In the genomic region with DNA sequence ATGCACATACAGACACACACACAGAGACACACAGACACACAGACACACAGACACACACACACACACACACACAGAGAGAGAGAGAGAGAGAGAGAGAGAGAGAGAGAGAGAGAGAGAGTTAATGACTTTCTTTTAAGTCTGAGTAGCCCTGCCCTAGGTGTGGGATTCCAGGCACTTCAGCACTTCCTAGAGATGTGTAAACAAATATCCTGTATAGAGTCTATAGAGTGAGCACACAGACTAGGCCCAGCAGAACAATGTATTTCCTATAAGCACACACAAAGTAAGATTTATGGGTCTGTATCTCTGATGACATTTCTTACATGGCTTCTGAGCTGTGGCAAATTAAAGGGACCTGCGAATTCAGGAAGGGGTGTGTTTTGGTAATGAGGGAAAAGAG, we compare ENCODE assay signal across 21 mouse cellular contexts.
A peak's percentile ranks its signal among the peaks of the same experiment; 100 is the strongest.
DNase-seq lines count a peak whose midpoint lies in the region; ATAC-seq and TF ChIP-seq lines count a peak whose summit lies in the region.
"Had no signal": no experiment of that assay in that cellular context is flagged by ENCODE, and none has a peak within 500 bp of the region (broad histone marks: within the 10 kb centered on the region; RNA-seq: fewer than 3 reads in every experiment).

No protein-coding gene starts in this region.

- no peak overlapping the region for H3K9ac ChIP-seq in hindbrain, embryonic 14.5 days
- H3K9ac ChIP-seq in hindbrain, postnatal 0 days (replicated peaks; ENCODE audit: low read length): no peak overlapping the region
- no peak overlapping the region for H3K9ac ChIP-seq in neural tube, embryonic 13.5 days
- H3K9ac ChIP-seq in neural tube, embryonic 15.5 days (replicated peaks): no peak overlapping the region
- H3K9ac ChIP-seq: embryonic facial prominence, embryonic 13.5 days; embryonic facial prominence, embryonic 15.5 days; forebrain, embryonic 12.5 days had no signal

- H3K4me3 ChIP-seq in hindbrain, embryonic 14.5 days (replicated peaks; ENCODE audit: low read length): no peak overlapping the region
- H3K4me3 ChIP-seq in hindbrain, postnatal 0 days (ENCODE audit: low read length): no peak overlapping the region
- H3K4me3 ChIP-seq in neural tube, embryonic 13.5 days: no peak overlapping the region
- H3K4me3 ChIP-seq in neural tube, embryonic 15.5 days (replicated peaks): no peak overlapping the region
- H3K4me3 ChIP-seq: embryonic facial prominence, embryonic 13.5 days; embryonic facial prominence, embryonic 15.5 days; erythroblast, embryonic 14.5 days; forebrain, embryonic 10.5 days; forebrain, embryonic 12.5 days had no signal

- H3K9me3 ChIP-seq in hindbrain, embryonic 14.5 days (ENCODE audit: control insufficient read depth, low read length): 0 out of 2 replicates have a peak, but pooled peaks cover 4% of the 10 kb centered on the region
- no peaks in the 10 kb centered on the region for H3K9me3 ChIP-seq in hindbrain, postnatal 0 days (ENCODE audit: low read length)
- H3K9me3 ChIP-seq in neural tube, embryonic 13.5 days: no peaks in the 10 kb centered on the region
- H3K9me3 ChIP-seq in neural tube, embryonic 15.5 days (replicated peaks): no peaks in the 10 kb centered on the region
- H3K9me3 ChIP-seq: embryonic facial prominence, embryonic 13.5 days; embryonic facial prominence, embryonic 15.5 days; forebrain, embryonic 10.5 days; forebrain, embryonic 12.5 days had no signal

- H3K4me2 ChIP-seq in hindbrain, embryonic 14.5 days (replicated peaks): no peak overlapping the region
- no peak overlapping the region for H3K4me2 ChIP-seq in hindbrain, postnatal 0 days (ENCODE audit: low read depth, low read length)
- H3K4me2 ChIP-seq in neural tube, embryonic 13.5 days: no peak overlapping the region
- H3K4me2 ChIP-seq in neural tube, embryonic 15.5 days: no peak overlapping the region
- H3K4me2 ChIP-seq: embryonic facial prominence, embryonic 13.5 days; embryonic facial prominence, embryonic 15.5 days had no signal

- H3K27ac ChIP-seq in hindbrain, embryonic 14.5 days: peak overlapping the region; percentile 68; the same call in 1 of the 2 replicates
- H3K27ac ChIP-seq in hindbrain, postnatal 0 days: no peak overlapping the region
- H3K27ac ChIP-seq in neural tube, embryonic 13.5 days (replicated peaks): peak overlapping the region; percentile 89
- H3K27ac ChIP-seq in neural tube, embryonic 15.5 days (replicated peaks): peak overlapping the region; percentile 85
- H3K27ac ChIP-seq: embryonic facial prominence, embryonic 13.5 days; embryonic facial prominence, embryonic 15.5 days; forebrain, embryonic 10.5 days; forebrain, embryonic 12.5 days had no signal

- 34% methylated on average over 1 of the region's 1 CpGs for WGBS in hindbrain, embryonic 14.5 days
- WGBS in hindbrain, postnatal 0 days: 52% methylated on average over 1 of the region's 1 CpGs
- 26% methylated on average over 1 of the region's 1 CpGs for WGBS in neural tube, embryonic 13.5 days
- WGBS in neural tube, embryonic 15.5 days: 31% methylated on average over 1 of the region's 1 CpGs

- no peak for DNase-seq in hindbrain, embryonic 14.5 days (ENCODE audit: low spot score)
- DNase-seq in hindbrain, postnatal 0 days (ENCODE audit: low spot score): no peak
- no peak for DNase-seq in neural tube, embryonic 10.5 days (ENCODE audit: extremely low spot score, low spot score)
- DNase-seq in frontal cortex, postnatal 14 days (ENCODE audit: low spot score in 2 of 2): no peak
- DNase-seq: adrenal gland, adult 2 months; adrenal gland, postnatal 10 days; adrenal gland, postnatal 25 days; cerebellum, adult 11 months; cerebellum, adult 18-20 months; cerebellum, adult 8-10 months; cerebellum, adult 9-11 months; cerebellum, postnatal 14 days; cerebellum, postnatal 36 days had no signal

- ATAC-seq in hindbrain, embryonic 14.5 days (ENCODE audit: low FRiP score): no peak
- ATAC-seq in hindbrain, postnatal 0 days: no peak
- peak; percentile 62; the same call in 1 of the 2 replicates for ATAC-seq in neural tube, embryonic 13.5 days (ENCODE audit: low read depth)
- ATAC-seq in neural tube, embryonic 15.5 days (ENCODE audit: low FRiP score): no peak; the same call in 1 of the 2 replicates
- ATAC-seq: forebrain, embryonic 14.5 days had no signal

- H3K27me3 ChIP-seq in hindbrain, embryonic 14.5 days (ENCODE audit: control insufficient read depth, insufficient read depth, low read length): no peaks in the 10 kb centered on the region
- H3K27me3 ChIP-seq in hindbrain, postnatal 0 days (ENCODE audit: insufficient read depth, low read length): no peaks in the 10 kb centered on the region
- H3K27me3 ChIP-seq in neural tube, embryonic 13.5 days: no peaks in the 10 kb centered on the region
- H3K27me3 ChIP-seq in neural tube, embryonic 15.5 days (replicated peaks): no peaks in the 10 kb centered on the region
- H3K27me3 ChIP-seq: embryonic facial prominence, embryonic 13.5 days; embryonic facial prominence, embryonic 15.5 days; forebrain, embryonic 12.5 days had no signal

- H3K36me3 ChIP-seq in hindbrain, embryonic 14.5 days (replicated peaks; ENCODE audit: control insufficient read depth, insufficient read depth): no peaks in the 10 kb centered on the region
- H3K36me3 ChIP-seq in hindbrain, postnatal 0 days (ENCODE audit: insufficient read depth, low read length): no peaks in the 10 kb centered on the region
- no peaks in the 10 kb centered on the region for H3K36me3 ChIP-seq in neural tube, embryonic 13.5 days
- H3K36me3 ChIP-seq in neural tube, embryonic 15.5 days: no peaks in the 10 kb centered on the region
- H3K36me3 ChIP-seq: embryonic facial prominence, embryonic 13.5 days; embryonic facial prominence, embryonic 15.5 days; forebrain, embryonic 10.5 days; forebrain, embryonic 12.5 days had no signal

- TF ChIP-seq CTCF in hindbrain, postnatal 0 days (IDR thresholded peaks at IDR 0.05; ENCODE audit: low read depth): no peak

- H3K4me1 ChIP-seq in hindbrain, embryonic 14.5 days (replicated peaks; ENCODE audit: control insufficient read depth, insufficient read depth, low read length): peaks cover 27% of the 10 kb centered on the region
- peaks cover 9% of the 10 kb centered on the region for H3K4me1 ChIP-seq in hindbrain, postnatal 0 days (ENCODE audit: insufficient read depth, low read length)
- peaks cover 47% of the 10 kb centered on the region for H3K4me1 ChIP-seq in neural tube, embryonic 13.5 days (replicated peaks)
- H3K4me1 ChIP-seq in neural tube, embryonic 15.5 days: peaks cover 44% of the 10 kb centered on the region
- H3K4me1 ChIP-seq: embryonic facial prominence, embryonic 13.5 days; embryonic facial prominence, embryonic 15.5 days had no signal
